Mouse (Mus musculus): Measurements from ENCODE around the gene Trim25. TPM values are rescaled to one million over a fixed set of nuclear protein-coding genes. Genes with fewer than 3 reads are reported as not detected.

Trim25 gene
- polyA plus RNA-seq (2012; rRNA removed), result 3.2 and 3.7 TPM in 2 replicates

- H3K27ac ChIP-seq (ENCODE audit: insufficient read depth, low read length), result 0 out of 2 replicates have a peak within 1 kb of the TSS, but pooled peaks have one; percentile 21
Measured at GRCm38 (mm10) chr11:88998974-88999722, at the start of gene Trim25. Gene Trim25 (plus strand): TSS chr11:88999376.

GRCm38 (mm10) chr11:88949802-88950639, 49.2 kb upstream of the Trim25 start:
- Histone ChIP-seq H3K27ac (ENCODE audit: insufficient read depth, low read length) (no peak overlapping the region), H3K4me3 (ENCODE audit: insufficient read depth, low read length) (no peak overlapping the region)
- no peak for TF ChIP-seq CTCF (IDR thresholded peaks at IDR 0.05; ENCODE audit: extremely low read depth, insufficient read depth, low read length)
- TF ChIP-seq POLR2A (IDR thresholded peaks at IDR 0.05; ENCODE audit: extremely low read depth, insufficient read depth, low read length), result no peak

More at GRCm38 (mm10) chr11:88998974-88999722, at the start of gene Trim25:
- no peaks in the 10 kb centered on the region; the same call in 1 of the 2 replicates for H3K4me1 ChIP-seq (ENCODE audit: control insufficient read depth, insufficient read depth, low read length)
- H3K4me3 ChIP-seq (ENCODE audit: insufficient read depth, low read length), result peak within 1 kb of the TSS; percentile 42
- TF ChIP-seq POLR2A (IDR thresholded peaks at IDR 0.05; ENCODE audit: extremely low read depth, insufficient read depth, low read length) (peak; percentile 54; the same call in 1 of the 2 replicates), CTCF (IDR thresholded peaks at IDR 0.05; ENCODE audit: extremely low read depth, insufficient read depth, low read length) (no peak)

GRCm38 (mm10) chr11:88950640-88951250, 48.4 kb upstream of the Trim25 start:
- Histone ChIP-seq H3K4me3 (ENCODE audit: insufficient read depth, low read length) (no peak overlapping the region), H3K27ac (ENCODE audit: insufficient read depth, low read length) (no peak overlapping the region)
- TF ChIP-seq POLR2A (IDR thresholded peaks at IDR 0.05; ENCODE audit: extremely low read depth, insufficient read depth, low read length) (no peak), CTCF (IDR thresholded peaks at IDR 0.05; ENCODE audit: extremely low read depth, insufficient read depth, low read length) (no peak)

More at GRCm38 (mm10) chr11:88949802-88950639, 49.2 kb upstream of the Trim25 start:
- peaks cover 2% of the 10 kb centered on the region; the same call in 1 of the 2 replicates for H3K4me1 ChIP-seq (ENCODE audit: control insufficient read depth, insufficient read depth, low read length)

GRCm38 (mm10) chr11:88951576-88951975, 47.6 kb upstream of the Trim25 start:
- Histone ChIP-seq H3K4me3 (ENCODE audit: insufficient read depth, low read length) (no peak overlapping the region), H3K4me1 (ENCODE audit: control insufficient read depth, insufficient read depth, low read length) (peaks cover 2% of the 10 kb centered on the region; the same call in 1 of the 2 replicates), H3K27ac (ENCODE audit: insufficient read depth, low read length) (no peak overlapping the region)
- TF ChIP-seq CTCF (IDR thresholded peaks at IDR 0.05; ENCODE audit: extremely low read depth, insufficient read depth, low read length), result no peak
- TF ChIP-seq POLR2A (IDR thresholded peaks at IDR 0.05; ENCODE audit: extremely low read depth, insufficient read depth, low read length), result no peak

More at GRCm38 (mm10) chr11:88950640-88951250, 48.4 kb upstream of the Trim25 start:
- H3K4me1 ChIP-seq (ENCODE audit: control insufficient read depth, insufficient read depth, low read length), result peaks cover 2% of the 10 kb centered on the region; the same call in 1 of the 2 replicates

- Histone ChIP-seq H3K4me3 (ENCODE audit: insufficient read depth, low read length) (no peak overlapping the region), H3K27ac (ENCODE audit: insufficient read depth, low read length) (no peak overlapping the region), H3K4me1 (ENCODE audit: control insufficient read depth, insufficient read depth, low read length) (peaks cover 2% of the 10 kb centered on the region; the same call in 1 of the 2 replicates)
- TF ChIP-seq POLR2A (IDR thresholded peaks at IDR 0.05; ENCODE audit: extremely low read depth, insufficient read depth, low read length), result no peak
Measured at GRCm38 (mm10) chr11:88952117-88952516, 47.1 kb upstream of the Trim25 start.

- no peak for TF ChIP-seq POLR2A (IDR thresholded peaks at IDR 0.05; ENCODE audit: extremely low read depth, insufficient read depth, low read length)
- no peak for TF ChIP-seq CTCF (IDR thresholded peaks at IDR 0.05; ENCODE audit: extremely low read depth, insufficient read depth, low read length)
- H3K4me3 ChIP-seq (ENCODE audit: insufficient read depth, low read length), result no peak overlapping the region
Measured at GRCm38 (mm10) chr11:88953582-88953981, 45.6 kb upstream of the Trim25 start.

GRCm38 (mm10) chr11:88954803-88955202, 44.4 kb upstream of the Trim25 start:
- H3K4me1 ChIP-seq (ENCODE audit: control insufficient read depth, insufficient read depth, low read length), result peaks cover 2% of the 10 kb centered on the region; the same call in 1 of the 2 replicates
- no peak for TF ChIP-seq CTCF (IDR thresholded peaks at IDR 0.05; ENCODE audit: extremely low read depth, insufficient read depth, low read length)
- no peak overlapping the region for H3K27ac ChIP-seq (ENCODE audit: insufficient read depth, low read length)
- H3K4me3 ChIP-seq (ENCODE audit: insufficient read depth, low read length), result peak overlapping the region; percentile 80

More at GRCm38 (mm10) chr11:88953582-88953981, 45.6 kb upstream of the Trim25 start:
- H3K27ac ChIP-seq (ENCODE audit: insufficient read depth, low read length), result no peak overlapping the region
- peaks cover 2% of the 10 kb centered on the region; the same call in 1 of the 2 replicates for H3K4me1 ChIP-seq (ENCODE audit: control insufficient read depth, insufficient read depth, low read length)

- Histone ChIP-seq H3K27ac (ENCODE audit: insufficient read depth, low read length) (no peak within 1 kb of the TSS), H3K4me3 (ENCODE audit: insufficient read depth, low read length) (peak within 1 kb of the TSS; percentile 80), H3K4me1 (ENCODE audit: control insufficient read depth, insufficient read depth, low read length) (peaks cover 2% of the 10 kb centered on the region; the same call in 1 of the 2 replicates)
- TF ChIP-seq POLR2A (IDR thresholded peaks at IDR 0.05; ENCODE audit: extremely low read depth, insufficient read depth, low read length), result peak; percentile 88
- peak; percentile 63 for TF ChIP-seq CTCF (IDR thresholded peaks at IDR 0.05; ENCODE audit: extremely low read depth, insufficient read depth, low read length)
Measured at GRCm38 (mm10) chr11:88955217-88955969, 43.8 kb upstream of the Trim25 start, which contains the start of gene Scpep1. Gene Scpep1 (minus strand): TSS chr11:88955465.
